Mouse (Mus musculus) liver, postnatal 0 days (tissue): ENCODE results near the gene Eid2b.

Experiments
- CTCF ChIP-seq: sonication (generic); IDR thresholded peaks from 2 replicates; pipeline ENCODE4 v1.5.1; 2016; ENCODE audit warnings: antibody characterized with exemption, low read depth
- EP300 ChIP-seq: IDR thresholded peaks from 2 replicates; pipeline ENCODE4 v1.6.1; 2016; ENCODE audit warnings: antibody characterized with exemption, low read depth, mild to moderate bottlenecking

- no peak for TF ChIP-seq CTCF
- TF ChIP-seq EP300, result no peak
Measured at GRCm38 (mm10) chr7:28325293-28325692, 47.8 kb downstream of the Eid2b start.
